Comparison of ENCODE assay signal across 7 mouse cellular contexts in the genomic region with DNA sequence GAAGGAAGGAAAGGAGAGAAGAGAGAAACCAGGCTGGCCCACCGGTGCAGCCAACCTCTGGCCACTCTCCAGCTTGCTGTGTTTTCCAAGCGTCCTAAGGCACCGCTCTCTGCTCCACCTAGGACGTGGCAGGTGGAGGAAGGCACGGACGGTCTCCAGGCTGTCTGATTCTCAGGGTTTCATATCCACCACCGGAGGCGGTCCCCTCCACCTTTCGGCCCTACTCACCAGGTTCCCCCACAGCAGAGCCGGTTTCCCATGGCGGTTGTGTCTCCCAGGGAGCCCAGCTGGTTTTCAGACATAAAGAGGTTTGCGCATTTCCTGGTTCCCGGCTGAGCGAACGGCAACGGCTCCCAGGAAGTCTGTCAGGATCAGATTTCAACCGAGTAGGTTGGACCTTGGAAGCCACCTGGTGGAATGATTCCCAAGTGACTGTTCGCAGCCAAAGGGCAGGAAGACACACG. TPM values are rescaled to one million over a fixed set of nuclear protein-coding genes. Genes with fewer than 3 reads are reported as not detected.
DNase-seq lines count a peak whose midpoint lies in the region; ATAC-seq and TF ChIP-seq lines count a peak whose summit lies in the region.

A gene (minus strand): TSS at position 323 of the 464 bp plus-strand sequence.

- WGBS in forebrain, embryonic 12.5 days = 2% methylated on average over 19 of the region's 19 CpGs
- 4% methylated on average over 19 of the region's 19 CpGs for whole genome bisulfite sequencing in kidney, adult 2 months
- under 1% methylated on average over 19 of the region's 19 CpGs for WGBS in lung, embryonic 14.5 days
- WGBS in stomach, embryonic 15.5 days = 2% methylated on average over 19 of the region's 19 CpGs

- H3K4me2 ChIP-seq in forebrain, embryonic 12.5 days = peak within 1 kb of the TSS; percentile 57
- peak within 1 kb of the TSS; percentile 66 for H3K4me2 ChIP-seq in lung, embryonic 14.5 days
- peak within 1 kb of the TSS; percentile 61 for H3K4me2 ChIP-seq in stomach, embryonic 15.5 days

- DNase-seq in urinary bladder, adult 18-20 months (ENCODE audit: low spot score in 2 of 2) = peak; percentile 35 to 49
- no peak for DNase-seq in urinary bladder, postnatal 4 days (ENCODE audit: low spot score in 2 of 2)
- peak; percentile 92 for DNase-seq in kidney, adult 2 months
- peak; percentile 79 for DNase-seq in lung, embryonic 14.5 days
- DNase-seq in gastrocnemius, postnatal 10 days = no peak

- H3K9ac ChIP-seq in forebrain, embryonic 12.5 days = peak within 1 kb of the TSS; percentile 38; the same call in 1 of the 2 replicates
- peak within 1 kb of the TSS; percentile 59 for H3K9ac ChIP-seq in lung, embryonic 14.5 days
- H3K9ac ChIP-seq in stomach, embryonic 15.5 days = peak within 1 kb of the TSS; percentile 40; the same call in 1 of the 2 replicates

- H3K27me3 ChIP-seq in forebrain, embryonic 12.5 days = peaks cover 23% of the 10 kb centered on the region
- H3K27me3 ChIP-seq in kidney, adult 2 months (replicated peaks; ENCODE audit: control insufficient read depth, insufficient read depth, low read length) = no peaks in the 10 kb centered on the region
- H3K27me3 ChIP-seq in lung, embryonic 14.5 days (ENCODE audit: insufficient read depth, low read length) = no peaks in the 10 kb centered on the region; the same call in 1 of the 2 replicates
- no peaks in the 10 kb centered on the region for H3K27me3 ChIP-seq in stomach, embryonic 15.5 days (replicated peaks)

- no peaks in the 10 kb centered on the region for H3K9me3 ChIP-seq in forebrain, embryonic 12.5 days
- no peaks in the 10 kb centered on the region for H3K9me3 ChIP-seq in lung, embryonic 14.5 days (ENCODE audit: low read depth, low read length)
- no peaks in the 10 kb centered on the region for H3K9me3 ChIP-seq in stomach, embryonic 15.5 days

- H3K4me1 ChIP-seq in forebrain, embryonic 12.5 days = peaks cover 7% of the 10 kb centered on the region
- peaks cover 12% of the 10 kb centered on the region; the same call in 1 of the 2 replicates for H3K4me1 ChIP-seq in kidney, adult 2 months (ENCODE audit: control insufficient read depth, insufficient read depth, low read length)
- 0 out of 2 replicates have a peak, but pooled peaks cover 6% of the 10 kb centered on the region for H3K4me1 ChIP-seq in lung, embryonic 14.5 days (ENCODE audit: insufficient read depth)
- H3K4me1 ChIP-seq in stomach, embryonic 15.5 days = no peaks in the 10 kb centered on the region

- no peak for TF ChIP-seq POLR2A in kidney, adult 2 months (IDR thresholded peaks at IDR 0.05; ENCODE audit: low read depth, low read length)

- H3K27ac ChIP-seq in forebrain, embryonic 12.5 days = no peak within 1 kb of the TSS
- H3K27ac ChIP-seq in kidney, adult 2 months (ENCODE audit: insufficient read depth, low read depth, low read length) = peak within 1 kb of the TSS; percentile 90
- peak within 1 kb of the TSS; percentile 89 for H3K27ac ChIP-seq in lung, embryonic 14.5 days (ENCODE audit: low read depth)
- peak within 1 kb of the TSS; percentile 83 for H3K27ac ChIP-seq in stomach, embryonic 15.5 days

- peak within 1 kb of the TSS; percentile 38 for H3K4me3 ChIP-seq in forebrain, embryonic 12.5 days (replicated peaks)
- H3K4me3 ChIP-seq in kidney, adult 2 months (ENCODE audit: insufficient read depth, low read depth, low read length) = peak within 1 kb of the TSS; percentile 77
- H3K4me3 ChIP-seq in lung, embryonic 14.5 days (ENCODE audit: low read depth, low read length) = peak within 1 kb of the TSS; percentile 45
- H3K4me3 ChIP-seq in stomach, embryonic 15.5 days (replicated peaks) = peak within 1 kb of the TSS; percentile 49

- no peaks in the 10 kb centered on the region for H3K36me3 ChIP-seq in forebrain, embryonic 12.5 days (replicated peaks)
- H3K36me3 ChIP-seq in kidney, adult 2 months (ENCODE audit: control insufficient read depth, insufficient read depth, low read length) = no peaks in the 10 kb centered on the region
- H3K36me3 ChIP-seq in lung, embryonic 14.5 days (ENCODE audit: insufficient read depth) = no peaks in the 10 kb centered on the region
- H3K36me3 ChIP-seq in stomach, embryonic 15.5 days = no peaks in the 10 kb centered on the region

- ATAC-seq in forebrain, embryonic 12.5 days (ENCODE audit: low FRiP score) = no peak; the same call in 1 of the 2 replicates
- peak; percentile 83 for ATAC-seq in lung, embryonic 14.5 days (ENCODE audit: insufficient read depth)
- peak; percentile 83 for ATAC-seq in stomach, embryonic 15.5 days (ENCODE audit: insufficient read depth, low FRiP score, low read depth)

- peak; percentile 51 for TF ChIP-seq CTCF in kidney, adult 2 months (conservative IDR thresholded peaks at IDR 0.05; ENCODE audit: insufficient read depth, insufficient read length, low read depth, low read length)
- TF ChIP-seq CTCF in lung, embryonic 14.5 days (IDR thresholded peaks at IDR 0.05; ENCODE audit: low read depth) = peak; percentile 41

RNA-seq across cellular contexts. Expression of the gene that starts here (rescaled TPM):
- 0.88 and 1.6 TPM in 2 replicates for polyA plus RNA-seq in forebrain, embryonic 12.5 days (2016; fragmentation: Nextera tagmentation; extraction: Ambion mirVana)
- 39.0 and 41.1 TPM in 2 replicates for polyA plus RNA-seq in kidney, adult 2 months (2012; rRNA removed)
- polyA plus RNA-seq in lung, embryonic 14.5 days (2014; fragmentation: Nextera tagmentation; extraction: Ambion mirVana) = 9.7 and 10.0 TPM in 2 replicates
- polyA plus RNA-seq in stomach, embryonic 15.5 days (2015; fragmentation: Nextera tagmentation; extraction: Ambion mirVana) = 16.0 and 17.5 TPM in 2 replicates
- 1 to 10 TPM; 1.8 to 2.2 TPM for total RNA-seq in gastrocnemius, postnatal 10 days (2021)

Comparison
In these comparisons a context has a peak if more than half of its experiments do, and no peak if none do; other contexts are left out.
1. DNase-seq: peak in urinary bladder, adult 18-20 months (2 of 2), kidney, adult 2 months (single experiment) and lung, embryonic 14.5 days (single experiment); none in urinary bladder, postnatal 4 days (0 of 2) and gastrocnemius, postnatal 10 days (single experiment).
2. Peak in every context shown above with its lines, with median percentiles within 50 percentile points of each other: H3K4me2 ChIP-seq, H3K4me3 ChIP-seq and H3K9ac ChIP-seq.